Mouse (Mus musculus): ENCODE measurements around the gene Tpk1.

DNA sequence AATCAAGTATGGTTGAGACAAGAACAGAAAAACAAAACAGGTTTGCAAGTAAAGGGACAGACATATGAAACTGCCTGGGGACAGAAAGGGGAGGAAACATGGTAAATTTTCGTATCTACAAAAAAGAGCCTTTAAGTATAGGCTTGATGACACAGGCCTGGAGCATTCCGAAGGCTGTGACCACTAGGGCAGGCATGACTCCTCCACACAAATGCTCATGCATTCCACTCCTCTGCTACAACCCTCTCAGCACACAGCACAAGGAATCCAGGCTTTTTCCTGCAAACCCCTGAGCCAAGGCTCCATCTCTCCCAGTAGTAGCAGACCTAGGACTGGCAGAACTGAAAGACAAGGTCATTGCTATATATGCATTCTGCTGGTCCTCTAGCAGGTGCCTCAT lies 179.4 kb downstream of the Tpk1 start:
- TF ChIP-seq CTCF (IDR thresholded peaks at IDR 0.05; ENCODE audit: low read depth) (no peak), EP300 (IDR thresholded peaks at IDR 0.05; ENCODE audit: low read depth) (no peak)
